Mouse (Mus musculus): ENCODE data around the gene Pou2f1. TPM values are rescaled to one million over a fixed set of nuclear protein-coding genes. Genes with fewer than 3 reads are reported as not detected.

Gene Pou2f1
- polyA plus RNA-seq, 1 experiment, result 11.0 TPM

GRCm38 (mm10) chr1:165966156-165966914, 36.1 kb downstream of the Pou2f1 start:
- TF ChIP-seq POLR2A (IDR thresholded peaks at IDR 0.05; ENCODE audit: borderline replicate concordance, insufficient read depth, low read length) (no peak), CTCF (IDR thresholded peaks at IDR 0.05; ENCODE audit: borderline replicate concordance, insufficient read depth, low read depth, low read length) (no peak)
- WGBS, result 77% methylated on average over 5 of the region's 5 CpGs
- Histone ChIP-seq H3K4me3 (replicated peaks; ENCODE audit: insufficient read depth, low read depth, low read length) (no peak overlapping the region), H3K4me1 (ENCODE audit: control insufficient read depth, insufficient read depth, low read length) (no peaks in the 10 kb centered on the region; the same call in 1 of the 2 replicates), H3K27me3 (ENCODE audit: control insufficient read depth, insufficient read depth, low read length) (no peaks in the 10 kb centered on the region), H3K27ac (ENCODE audit: insufficient read depth, low read length) (no peak overlapping the region)
- DNase-seq, result no peak

GRCm38 (mm10) chr1:165961676-165962364, 40.7 kb downstream of the Pou2f1 start:
- Histone ChIP-seq H3K4me3 (replicated peaks; ENCODE audit: insufficient read depth, low read depth, low read length) (no peak overlapping the region), H3K4me1 (ENCODE audit: control insufficient read depth, insufficient read depth, low read length) (peaks cover 2% of the 10 kb centered on the region; the same call in 1 of the 2 replicates), H3K27me3 (ENCODE audit: control insufficient read depth, insufficient read depth, low read length) (no peaks in the 10 kb centered on the region), H3K27ac (ENCODE audit: insufficient read depth, low read length) (no peak overlapping the region)
- DNase-seq, result no peak
- 94% methylated on average over 6 of the region's 6 CpGs for WGBS
- TF ChIP-seq CTCF (IDR thresholded peaks at IDR 0.05; ENCODE audit: borderline replicate concordance, insufficient read depth, low read depth, low read length), result no peak
- TF ChIP-seq POLR2A (IDR thresholded peaks at IDR 0.05; ENCODE audit: borderline replicate concordance, insufficient read depth, low read length), result no peak

GRCm38 (mm10) chr1:165958159-165958558, 44.3 kb downstream of the Pou2f1 start:
- no peak for DNase-seq
- no peak for TF ChIP-seq CTCF (IDR thresholded peaks at IDR 0.05; ENCODE audit: borderline replicate concordance, insufficient read depth, low read depth, low read length)
- TF ChIP-seq POLR2A (IDR thresholded peaks at IDR 0.05; ENCODE audit: borderline replicate concordance, insufficient read depth, low read length), result no peak
- H3K27me3 ChIP-seq (ENCODE audit: control insufficient read depth, insufficient read depth, low read length), result no peaks in the 10 kb centered on the region

GRCm38 (mm10) chr1:165948214-165948813, 54.2 kb downstream of the Pou2f1 start:
- DNase-seq, result no peak
- H3K27ac ChIP-seq (ENCODE audit: insufficient read depth, low read length), result no peak overlapping the region
- no peak for TF ChIP-seq POLR2A (IDR thresholded peaks at IDR 0.05; ENCODE audit: borderline replicate concordance, insufficient read depth, low read length)
- TF ChIP-seq CTCF (IDR thresholded peaks at IDR 0.05; ENCODE audit: borderline replicate concordance, insufficient read depth, low read depth, low read length), result no peak
- no peak overlapping the region for H3K4me3 ChIP-seq (replicated peaks; ENCODE audit: insufficient read depth, low read depth, low read length)
- 57% methylated on average over 2 of the region's 2 CpGs for WGBS
- H3K4me1 ChIP-seq (ENCODE audit: control insufficient read depth, insufficient read depth, low read length), result peaks cover 2% of the 10 kb centered on the region; the same call in 1 of the 2 replicates
- H3K27me3 ChIP-seq (ENCODE audit: control insufficient read depth, insufficient read depth, low read length), result no peaks in the 10 kb centered on the region

More at GRCm38 (mm10) chr1:165958159-165958558, 44.3 kb downstream of the Pou2f1 start:
- Histone ChIP-seq H3K4me3 (replicated peaks; ENCODE audit: insufficient read depth, low read depth, low read length) (no peak overlapping the region), H3K4me1 (ENCODE audit: control insufficient read depth, insufficient read depth, low read length) (peaks cover 2% of the 10 kb centered on the region; the same call in 1 of the 2 replicates), H3K27ac (ENCODE audit: insufficient read depth, low read length) (no peak overlapping the region)

GRCm38 (mm10) chr1:165943270-165943669, 59.2 kb downstream of the Pou2f1 start:
- Histone ChIP-seq H3K27me3 (ENCODE audit: control insufficient read depth, insufficient read depth, low read length) (no peaks in the 10 kb centered on the region), H3K4me3 (replicated peaks; ENCODE audit: insufficient read depth, low read depth, low read length) (no peak overlapping the region), H3K27ac (ENCODE audit: insufficient read depth, low read length) (no peak overlapping the region), H3K4me1 (ENCODE audit: control insufficient read depth, insufficient read depth, low read length) (peaks cover 5% of the 10 kb centered on the region; the same call in 1 of the 2 replicates)
- TF ChIP-seq CTCF (IDR thresholded peaks at IDR 0.05; ENCODE audit: borderline replicate concordance, insufficient read depth, low read depth, low read length), result no peak
- no peak for TF ChIP-seq POLR2A (IDR thresholded peaks at IDR 0.05; ENCODE audit: borderline replicate concordance, insufficient read depth, low read length)
- DNase-seq, result no peak
- 72% methylated on average over 1 of the region's 1 CpGs for WGBS

- 47% methylated on average over 2 of the region's 2 CpGs for WGBS
- Histone ChIP-seq H3K4me1 (ENCODE audit: control insufficient read depth, insufficient read depth, low read length) (no peaks in the 10 kb centered on the region; the same call in 1 of the 2 replicates), H3K4me3 (replicated peaks; ENCODE audit: insufficient read depth, low read depth, low read length) (no peak overlapping the region), H3K27ac (ENCODE audit: insufficient read depth, low read length) (no peak overlapping the region), H3K27me3 (ENCODE audit: control insufficient read depth, insufficient read depth, low read length) (no peaks in the 10 kb centered on the region)
- TF ChIP-seq POLR2A (IDR thresholded peaks at IDR 0.05; ENCODE audit: borderline replicate concordance, insufficient read depth, low read length) (no peak), CTCF (IDR thresholded peaks at IDR 0.05; ENCODE audit: borderline replicate concordance, insufficient read depth, low read depth, low read length) (no peak)
- DNase-seq, result no peak
Observed at GRCm38 (mm10) chr1:165935466-165935818, 67.0 kb downstream of the Pou2f1 start.

- no peak overlapping the region for H3K4me3 ChIP-seq (replicated peaks; ENCODE audit: insufficient read depth, low read depth, low read length)
- peak in 1 of 2 experiments; percentile 34 for DNase-seq
- no peaks in the 10 kb centered on the region; the same call in 1 of the 2 replicates for H3K4me1 ChIP-seq (ENCODE audit: control insufficient read depth, insufficient read depth, low read length)
- no peaks in the 10 kb centered on the region for H3K27me3 ChIP-seq (ENCODE audit: control insufficient read depth, insufficient read depth, low read length)
- TF ChIP-seq POLR2A (IDR thresholded peaks at IDR 0.05; ENCODE audit: borderline replicate concordance, insufficient read depth, low read length) (no peak), CTCF (IDR thresholded peaks at IDR 0.05; ENCODE audit: borderline replicate concordance, insufficient read depth, low read depth, low read length) (no peak)
- 41% methylated on average over 7 of the region's 7 CpGs for WGBS
- no peak overlapping the region for H3K27ac ChIP-seq (ENCODE audit: insufficient read depth, low read length)
Observed at GRCm38 (mm10) chr1:165934648-165935465, 67.6 kb downstream of the Pou2f1 start.

Data from cerebellum, adult 2 months (tissue).